Mouse (Mus musculus) erythroblast, embryonic 14.5 days (primary cell): Measurements from ENCODE around the gene Ap3s2.

Experiments used
- GATA1 ChIP-seq: IDR thresholded peaks from 2 replicates; pipeline ENCODE4 v1.6.1; 2012; ENCODE audit warnings: low read length, inconsistent platforms, mixed read lengths
- TAL1 ChIP-seq: IDR thresholded peaks from 3 replicates; pipeline ENCODE4 v1.6.1; 2012; ENCODE audit warnings: low read length, inconsistent platforms, mixed read lengths

GRCm38 (mm10) chr7:79900753-79901152, 19.7 kb downstream of the Ap3s2 start:
- no peak for TF ChIP-seq GATA1
- TF ChIP-seq TAL1, result no peak
